Mouse (Mus musculus) bone marrow macrophage, adult 2 months (primary cell): ENCODE measurements around the gene Cox10.

ENCODE experiments used
- CTCF ChIP-seq: IDR thresholded peaks from 2 replicates; pipeline ENCODE4 v1.5.1; 2012; ENCODE audit warnings: low read depth, mild to moderate bottlenecking, low read length, moderate library complexity
- POLR2A ChIP-seq: IDR thresholded peaks from 2 replicates; pipeline ENCODE4 v1.6.1; 2012; ENCODE audit warnings: mild to moderate bottlenecking, low read depth, low read length, borderline replicate concordance

DNA sequence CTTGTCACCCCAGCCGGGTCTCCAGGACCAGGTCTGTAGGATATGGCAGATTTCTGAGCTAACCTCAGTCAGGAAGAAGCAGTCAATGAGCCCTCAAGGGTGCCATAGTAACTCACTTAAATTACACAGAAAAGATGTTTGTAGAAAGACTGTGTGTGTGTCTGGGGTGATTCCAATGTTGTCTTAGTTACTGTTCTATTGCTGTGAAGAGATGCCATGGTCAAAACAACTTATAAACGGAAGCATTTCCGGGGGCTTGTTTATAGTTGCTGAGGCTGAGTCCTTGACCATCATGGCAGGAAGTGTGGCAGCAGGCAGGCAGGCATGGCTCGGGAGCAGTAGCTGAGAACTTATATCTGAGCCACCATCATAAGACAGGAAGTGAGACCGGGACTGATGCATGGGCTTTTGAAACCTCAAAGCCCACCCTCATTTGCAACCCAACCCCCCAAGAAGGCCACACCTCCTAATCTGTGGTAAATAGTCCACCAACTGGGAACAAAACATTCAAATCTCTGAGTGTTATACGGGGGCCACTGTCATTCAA, 94.6 kb downstream of the Cox10 start:
- TF ChIP-seq CTCF (no peak), POLR2A (no peak)
